Mouse (Mus musculus): ENCODE results near the gene Olfr1053.
"Not testable (repeated sequence)": the region's sequence is repeated elsewhere in the genome, so short reads cannot be mapped to it uniquely, and the experiment has no call there.

The Olfr1053 gene

GRCm38 (mm10) chr2:86315184-86315583 lies at the start of gene Olfr1053:
Olfr1053 (minus strand) TSS chr2:86315284.
- DNase-seq (ENCODE audit: low read depth), result no peak

GRCm38 (mm10) chr2:86362369-86362768 lies 47.3 kb upstream of the Olfr1053 start, which contains the start of gene Olfr1056:
Olfr1056 (minus strand) TSS chr2:86362469.
- no peak for DNase-seq (ENCODE audit: low read depth)

GRCm38 (mm10) chr2:86351751-86352150 lies 36.7 kb upstream of the Olfr1053 start:
- DNase-seq (ENCODE audit: low read depth), result not testable (repeated sequence)

- DNase-seq (ENCODE audit: low read depth), result no peak
Measured at GRCm38 (mm10) chr2:86350184-86350583, 35.1 kb upstream of the Olfr1053 start, which contains the start of gene Olfr1055. Olfr1055 (minus strand) TSS chr2:86350284.

GRCm38 (mm10) chr2:86335333-86335732 lies 20.2 kb upstream of the Olfr1053 start, which contains the start of gene Olfr1054:
Olfr1054 (minus strand) TSS chr2:86335433.
- no peak for DNase-seq (ENCODE audit: low read depth)

- no peak for DNase-seq (ENCODE audit: low read depth)
Measured at GRCm38 (mm10) chr2:86292155-86292554, 22.9 kb downstream of the Olfr1053 start, which contains the start of gene Olfr1052. Olfr1052 (plus strand) TSS chr2:86292455.

GRCm38 (mm10) chr2:86278988-86279387 lies 36.1 kb downstream of the Olfr1053 start, which contains the start of gene Olfr1051:
Olfr1051 (minus strand) TSS chr2:86279088.
- DNase-seq (ENCODE audit: low read depth), result not testable (repeated sequence)
